Mouse (Mus musculus) cerebellum, postnatal 14 days (tissue): ENCODE measurements around the gene Ddx31.

ENCODE experiments used
- DNase-seq, 2 experiments: peaks; one replicate each; pipeline ENCODE4 v3.0.0; 2021; ENCODE audit warnings: mixed read lengths in 2 of 2

Gene Ddx31

GRCm38 (mm10) chr2:28867495-28867894 is 27.3 kb downstream of the Ddx31 start:
- peak; percentile 86 to 90 for DNase-seq

DNA sequence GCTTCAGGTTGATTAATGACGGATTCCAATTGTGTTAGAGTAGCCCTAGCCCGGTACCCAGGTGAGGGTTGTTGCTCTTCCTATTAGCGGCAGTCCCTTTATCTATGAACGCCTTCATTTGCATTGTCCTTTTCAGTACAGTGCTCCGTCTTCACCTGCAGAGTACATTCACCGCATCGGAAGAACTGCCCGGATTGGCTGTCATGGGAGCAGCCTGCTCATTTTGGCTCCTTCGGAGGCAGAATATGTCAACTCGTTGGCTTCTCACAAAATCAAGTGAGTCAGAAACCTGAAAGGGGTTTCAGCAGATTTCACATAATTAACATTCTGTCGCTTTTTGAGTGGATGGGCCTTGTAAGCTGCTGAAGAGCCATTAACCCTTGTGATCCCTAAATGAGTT is 35.3 kb downstream of the Ddx31 start:
- peak; percentile 50 to 51 for DNase-seq

GRCm38 (mm10) chr2:28881275-28881674 is 41.1 kb downstream of the Ddx31 start:
- DNase-seq: peak; percentile 72 to 85

DNA sequence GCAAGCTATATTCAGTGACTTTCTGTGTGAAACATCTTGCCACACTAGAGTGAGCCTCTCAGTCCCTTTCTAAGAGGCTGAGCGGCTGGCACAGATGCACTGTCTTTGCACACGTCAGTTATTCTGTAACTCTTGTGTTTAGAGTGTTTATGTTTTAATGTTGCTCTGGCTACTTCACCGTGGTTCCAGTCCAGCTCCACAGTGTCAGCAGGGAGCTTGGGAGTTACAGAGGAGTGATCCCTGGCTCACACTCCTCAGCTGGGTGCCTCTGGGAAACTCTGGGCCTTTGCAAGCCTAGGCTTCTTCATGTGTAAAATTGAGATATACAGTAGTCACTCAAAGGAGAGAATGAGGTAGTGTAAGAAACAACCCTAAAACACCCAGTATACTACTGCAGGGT is 41.8 kb downstream of the Ddx31 start:
- DNase-seq: no peak

DNA sequence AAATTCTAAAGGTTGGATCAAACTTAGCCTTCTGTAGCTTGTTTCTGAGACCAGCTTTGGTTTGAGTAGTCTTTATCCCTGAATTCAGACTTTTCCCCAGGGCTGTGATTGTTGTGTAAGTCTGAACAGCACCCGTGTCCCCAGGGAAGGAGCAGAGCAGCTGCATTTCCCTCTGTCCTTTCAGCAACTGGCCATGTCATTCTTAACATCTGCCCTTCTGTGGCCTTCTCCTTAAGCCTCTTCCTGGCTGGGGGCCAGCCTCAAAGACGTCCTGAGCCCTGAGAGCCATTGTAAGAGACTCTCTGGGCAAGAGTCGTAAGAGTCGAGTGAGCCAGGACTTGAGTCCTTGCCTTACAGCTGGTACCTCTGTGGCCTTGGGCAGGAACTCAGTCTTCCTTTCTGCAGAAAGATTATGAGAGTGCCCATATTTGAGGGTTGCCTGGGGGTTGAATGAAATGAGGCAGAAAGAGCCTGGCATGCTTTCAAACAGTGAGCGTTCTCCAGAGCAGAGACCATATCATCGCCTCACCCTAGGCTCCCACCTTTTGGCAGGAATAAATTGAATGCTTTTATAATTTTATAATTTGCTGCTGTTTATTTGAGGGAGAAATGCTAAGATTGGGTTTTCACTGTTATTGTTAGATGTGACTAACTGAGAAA is 42.8 kb downstream of the Ddx31 start:
- peak in 1 of 2 experiments; percentile 40 for DNase-seq

GRCm38 (mm10) chr2:28884914-28885313 is 44.7 kb downstream of the Ddx31 start:
- DNase-seq: no peak

- DNase-seq: no peak
Observed at GRCm38 (mm10) chr2:28892796-28893195, 52.6 kb downstream of the Ddx31 start.

GRCm38 (mm10) chr2:28893526-28893925 is 53.3 kb downstream of the Ddx31 start:
- DNase-seq: no peak

DNA sequence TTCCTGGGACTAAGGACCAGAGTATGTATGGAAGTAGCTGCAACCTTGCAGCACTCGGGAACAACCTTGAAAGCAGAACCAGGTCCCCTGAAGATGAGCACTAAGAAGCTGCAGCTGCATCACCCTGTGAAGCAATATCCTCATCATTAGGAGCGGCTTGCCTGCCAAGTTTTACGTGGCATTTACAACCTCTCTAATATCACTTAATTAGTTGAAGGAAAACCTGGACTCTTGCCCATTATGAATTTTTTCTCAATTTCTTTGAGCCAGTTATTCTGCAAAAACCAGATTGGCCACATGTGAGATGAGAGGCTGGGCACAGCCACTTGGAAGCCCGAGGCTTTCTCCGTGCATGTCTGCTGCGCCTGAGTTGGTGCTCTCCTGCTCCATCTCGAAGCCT is 55.7 kb downstream of the Ddx31 start:
- no peak for DNase-seq

GRCm38 (mm10) chr2:28897340-28897899 is 57.2 kb downstream of the Ddx31 start:
- DNase-seq: no peak

DNA sequence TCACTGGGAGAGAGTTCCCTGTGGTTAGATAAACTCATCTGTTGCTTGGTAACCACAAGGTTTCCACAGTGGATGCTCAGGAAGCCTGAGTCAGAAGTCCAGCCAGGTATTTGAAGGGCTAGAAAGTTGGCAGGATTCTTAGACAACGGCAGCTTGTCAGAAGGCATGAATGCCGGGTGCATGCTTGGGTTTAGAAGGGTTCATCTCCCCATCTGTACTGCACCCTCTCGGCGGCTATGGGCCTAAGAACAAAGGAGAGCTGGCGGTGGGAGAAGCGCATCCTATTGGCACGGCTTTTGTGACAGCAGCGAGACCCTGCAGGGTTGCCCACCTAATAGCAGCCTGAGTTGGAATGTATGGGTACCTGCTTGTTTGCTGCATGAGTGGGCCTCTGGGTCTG is 62.1 kb downstream of the Ddx31 start:
- peak; percentile 35 to 47 for DNase-seq

DNA sequence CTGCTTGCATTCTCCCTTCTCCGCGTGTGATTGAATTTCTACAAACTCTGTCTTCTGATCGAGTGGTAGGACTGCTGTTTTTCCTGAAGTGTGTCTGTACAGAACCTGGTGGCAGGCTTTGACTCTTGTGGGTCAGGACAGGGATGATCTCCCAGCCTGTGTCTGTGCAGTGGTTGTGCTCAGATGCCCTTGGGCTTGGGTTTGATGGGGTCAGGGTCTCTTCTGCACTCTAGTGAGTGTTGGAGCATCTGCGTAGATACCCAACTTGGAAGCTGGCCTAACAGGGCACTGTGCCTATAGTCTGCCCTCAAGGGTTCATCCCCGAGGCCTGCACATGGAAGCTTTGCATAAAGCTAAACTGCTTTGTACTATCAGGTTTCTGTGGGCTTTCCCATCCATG is 63.7 kb downstream of the Ddx31 start:
- DNase-seq: peak; percentile 43 to 65

GRCm38 (mm10) chr2:28904786-28905185 is 64.6 kb downstream of the Ddx31 start:
- no peak for DNase-seq

- DNase-seq: no peak
Observed at GRCm38 (mm10) chr2:28905561-28905960, 65.4 kb downstream of the Ddx31 start.

DNA sequence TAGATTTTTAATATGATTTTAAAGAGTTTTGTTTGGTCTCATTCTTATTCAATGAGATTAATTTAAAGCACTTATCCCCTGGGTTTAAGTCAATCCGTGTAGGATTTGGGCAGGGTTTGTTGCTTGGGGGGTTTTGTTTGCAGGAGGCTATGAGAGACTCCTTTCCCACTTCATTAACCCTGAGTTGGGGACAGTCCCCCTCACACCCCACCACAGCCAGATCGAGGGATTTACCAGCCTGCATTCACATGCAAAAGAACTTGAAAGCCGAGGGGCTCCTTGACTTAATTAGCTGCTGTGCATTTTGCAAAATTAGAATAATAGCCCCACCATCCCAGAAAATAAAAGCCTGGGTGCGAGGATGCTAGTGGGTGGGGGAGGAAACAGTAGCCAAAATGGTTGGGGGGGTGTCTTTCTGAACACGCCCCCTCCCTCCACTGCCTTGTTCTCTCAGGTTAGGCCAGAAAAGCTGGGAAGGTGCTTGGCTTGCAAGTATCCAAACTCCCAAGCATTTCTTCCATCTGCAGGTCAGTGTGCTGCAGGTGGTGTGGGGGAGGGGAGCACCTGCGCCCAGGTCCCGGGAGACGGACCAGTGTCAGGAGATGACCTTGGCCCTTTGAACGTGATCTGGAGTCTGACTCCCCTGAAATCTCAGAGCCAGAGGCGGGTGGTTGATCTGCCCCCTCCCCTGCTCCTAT is 67.6 kb downstream of the Ddx31 start:
- DNase-seq: peak; percentile 46 to 58

DNA sequence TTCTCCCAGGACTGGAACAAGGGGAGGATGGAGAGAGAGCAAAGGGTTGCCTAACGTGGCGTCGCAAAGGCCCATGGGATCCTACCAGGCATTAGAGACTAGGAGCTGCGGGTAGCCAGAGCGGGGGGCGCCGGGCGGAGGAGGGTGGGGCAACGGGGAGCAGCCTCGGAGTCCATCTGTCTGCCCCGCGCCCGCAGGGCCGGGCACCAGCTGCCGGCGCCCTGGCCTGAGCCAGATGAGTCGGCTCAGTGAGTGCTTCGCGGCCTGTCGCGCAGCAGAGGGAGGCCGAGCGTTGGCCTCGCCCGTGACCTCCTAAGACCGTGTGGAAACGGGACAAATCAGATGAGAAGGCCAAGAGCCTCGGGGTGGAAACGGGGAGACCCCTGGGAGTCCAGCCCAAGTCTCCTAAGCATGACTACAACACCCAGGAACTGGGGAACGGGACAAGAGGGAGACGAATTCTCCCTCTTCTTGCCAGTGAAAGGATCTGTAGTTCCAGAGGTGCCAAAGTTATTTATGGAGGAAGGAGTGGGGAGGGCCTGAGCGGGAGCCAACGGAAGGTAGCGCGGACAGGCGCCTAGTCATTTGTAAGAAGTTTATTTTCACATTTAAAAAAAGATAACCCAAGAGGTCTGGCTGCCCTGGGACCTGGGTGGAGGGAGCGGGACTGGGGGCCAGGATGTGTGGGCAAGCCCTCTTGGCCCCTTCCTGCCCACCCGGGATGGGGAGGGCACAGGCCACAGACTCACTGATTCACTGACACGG is 68.4 kb downstream of the Ddx31 start:
- peak; percentile 45 to 56 for DNase-seq

- DNase-seq: peak in 1 of 2 experiments; percentile 42
Observed at GRCm38 (mm10) chr2:28909186-28909817, 69.1 kb downstream of the Ddx31 start.

DNA sequence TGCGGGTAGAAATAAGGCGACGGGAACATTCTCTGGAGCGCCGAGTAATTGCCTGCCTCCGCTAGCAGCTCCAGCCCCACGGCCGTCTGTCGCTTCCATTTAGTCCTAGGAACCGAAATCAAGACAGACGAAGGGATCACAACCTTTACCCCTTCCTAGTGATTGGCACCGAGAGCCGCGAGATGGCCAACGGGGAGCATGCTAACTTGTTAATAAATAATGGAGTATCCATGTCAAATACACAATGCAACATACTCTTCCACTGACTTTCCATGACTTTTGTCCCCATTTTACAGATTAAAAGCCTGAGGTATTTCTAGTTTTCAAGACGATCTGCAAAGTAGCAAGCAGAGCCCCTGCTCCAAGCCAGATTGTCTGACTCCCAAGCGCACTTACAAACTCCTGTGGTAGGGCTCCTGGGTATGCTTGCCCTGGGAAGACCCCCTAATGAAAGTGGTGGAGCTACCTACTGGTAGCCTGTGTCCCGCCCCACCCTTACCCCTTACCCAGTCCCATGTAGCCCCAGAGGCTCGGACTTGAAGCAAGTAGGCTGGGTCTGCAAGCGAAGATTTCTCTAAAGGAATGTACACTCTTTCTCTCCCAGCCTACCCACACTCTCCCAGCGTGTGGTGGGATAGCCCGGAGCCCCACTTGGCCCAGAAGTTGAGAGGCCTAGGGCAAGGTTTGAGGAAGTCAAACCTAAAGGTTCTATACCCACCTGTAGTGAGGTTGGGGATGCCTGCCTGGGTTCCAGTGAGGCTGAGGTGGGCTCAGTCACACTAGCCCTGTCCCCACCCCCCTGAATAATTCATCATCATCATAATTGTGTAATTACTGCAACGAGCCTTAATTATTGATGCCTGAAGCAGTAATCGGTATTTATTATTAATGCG is 69.9 kb downstream of the Ddx31 start:
- DNase-seq: peak in 1 of 2 experiments; percentile 42

- peak in 1 of 2 experiments; percentile 36 for DNase-seq
Observed at GRCm38 (mm10) chr2:28910877-28911276, 70.7 kb downstream of the Ddx31 start.

DNA sequence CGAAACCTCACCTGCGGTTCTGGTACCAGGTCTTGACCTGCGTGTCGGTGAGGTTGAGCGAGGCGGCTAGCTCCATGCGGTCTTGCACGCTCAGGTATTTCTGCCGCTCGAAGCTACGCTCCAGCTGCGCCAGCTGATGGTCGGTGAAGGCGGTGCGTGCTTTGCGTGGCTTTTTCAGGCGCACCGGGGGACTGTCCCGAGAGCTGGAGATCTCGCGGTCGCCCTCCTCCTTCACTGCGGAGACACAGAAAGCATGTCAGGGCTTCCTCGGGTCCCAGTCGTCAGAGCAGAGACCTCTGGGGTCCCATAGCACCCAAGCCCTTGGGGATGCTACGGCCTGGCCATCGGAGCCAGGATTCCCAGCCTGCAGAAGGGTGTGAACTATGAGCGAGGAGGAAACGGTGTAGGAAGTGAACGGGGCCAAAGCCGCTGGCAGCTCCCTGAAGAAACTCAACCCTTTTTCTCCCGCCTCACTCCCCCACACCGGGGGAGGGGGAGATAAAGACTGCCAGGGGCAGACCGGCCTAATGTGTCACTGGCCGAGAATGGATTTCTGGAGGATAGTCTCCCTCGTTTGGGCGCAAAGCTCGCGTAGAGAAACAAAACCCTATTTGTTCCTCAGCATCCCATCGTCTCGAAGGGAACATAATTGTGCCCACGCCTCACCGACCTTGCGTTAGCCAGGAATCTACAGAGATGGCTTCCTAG is 71.3 kb downstream of the Ddx31 start:
- DNase-seq: peak; percentile 59 to 61
